Mouse (Mus musculus): ENCODE measurements around the gene Midn.

- TF ChIP-seq CTCF (IDR thresholded peaks at IDR 0.05; ENCODE audit: borderline replicate concordance, insufficient read depth, low read depth, low read length) (no peak), POLR2A (IDR thresholded peaks at IDR 0.05; ENCODE audit: borderline replicate concordance, insufficient read depth, low read length) (no peak)
Observed at GRCm38 (mm10) chr10:80142530-80142925, 5.5 kb upstream of the Midn start.
